Mouse (Mus musculus): Measurements from ENCODE around the gene Vmn2r6.
"Not testable (repeated sequence)": the region's sequence is repeated elsewhere in the genome, so short reads cannot be mapped to it uniquely, and the experiment has no call there.

Gene Vmn2r6

DNA sequence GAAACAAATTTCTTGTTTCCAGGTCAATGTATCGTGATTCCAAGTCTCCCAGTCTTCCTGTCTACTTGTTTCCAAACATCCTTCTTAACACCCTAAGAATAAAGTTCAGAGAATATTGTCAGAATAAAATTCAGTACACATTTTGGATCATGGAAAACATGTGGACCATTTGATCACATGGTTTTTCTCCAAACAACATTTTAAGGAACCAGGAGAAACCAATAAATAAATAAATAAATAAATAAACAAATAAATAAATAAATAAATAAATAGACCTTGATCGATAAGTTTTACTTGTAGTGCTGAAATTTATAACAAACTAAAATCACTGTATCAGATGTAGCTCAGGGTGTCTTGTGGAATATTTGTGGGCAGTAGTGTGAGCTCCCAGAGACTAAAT is at the start of gene Vmn2r6:
Gene Vmn2r6, minus strand, starts transcription at position 101 of the 400 bp plus-strand sequence.
- DNase-seq = not testable (repeated sequence)

- DNase-seq = peak; percentile 19
These were observed 22.0 kb upstream of the Vmn2r6 start for GRCm38 (mm10) chr3:64587618-64588017.

- not testable (repeated sequence) for DNase-seq
These were observed 3.2 kb upstream of the Vmn2r6 start for GRCm38 (mm10) chr3:64568793-64569192.

- not testable (repeated sequence) for DNase-seq
These were observed 42.0 kb downstream of the Vmn2r6 start for GRCm38 (mm10) chr3:64523585-64523984.

- DNase-seq = not testable (repeated sequence)
These were observed 55.9 kb downstream of the Vmn2r6 start, which contains the start of gene Vmn2r5 for GRCm38 (mm10) chr3:64509742-64510141. Vmn2r5 (minus strand) TSS chr3:64509842.
